Mouse (Mus musculus): Measurements from ENCODE around the gene BC055324. TPM values are rescaled to one million over a fixed set of nuclear protein-coding genes. Genes with fewer than 3 reads are reported as not detected.

Gene BC055324
- total RNA-seq, 2 experiments from 2014 or later = 0.91 to 1.0 TPM

Other genes with a start within 250 kb of the BC055324 start
- 100 to 1,000 TPM; 195 to 203 TPM for gene Kifap3, start 215.2 kb downstream of the BC055324 start, total RNA-seq (2021)
- 10 to 100 TPM; 21.0 to 22.3 TPM for gene Scyl3, start 65.7 kb downstream of the BC055324 start, total RNA-seq (2021)
- gene Mettl18, start 93 bp upstream of the BC055324 start, total RNA-seq (2021) = 1 to 10 TPM; 5.4 to 5.7 TPM
- gene Sele, start 53.4 kb upstream of the BC055324 start, total RNA-seq (2021) = under 1 TPM in 1 of 2 experiments, not detected in 1; 0.12 TPM
- gene Sell, start 67.2 kb upstream of the BC055324 start, total RNA-seq (2021) = not detected
- gene Selp, start 120.5 kb upstream of the BC055324 start, total RNA-seq (2021) = not detected
- gene F5, start 157.0 kb upstream of the BC055324 start, total RNA-seq (2021) = under 1 TPM; 0.42 to 0.72 TPM

All from left cerebral cortex, adult 18-20 months (tissue).